Mouse (Mus musculus) stomach, embryonic 16.5 days (tissue): Measurements from ENCODE around the gene Tacr1. TPM values are rescaled to one million over a fixed set of nuclear protein-coding genes. Genes with fewer than 3 reads are reported as not detected.
A peak's percentile ranks its signal among the peaks of the same experiment; 100 is the strongest.
"Not testable (repeated sequence)": the region's sequence is repeated elsewhere in the genome, so short reads cannot be mapped to it uniquely, and the experiment has no call there.

Experiments used
- ATAC-seq: fragments of 200-750 bp; cut with Nextera tagmentation; 2 replicates; pipeline ENCODE4 v1.8.0; 2017; ENCODE audit warnings: moderate number of reproducible peaks, moderate TSS enrichment; ENCODE audit not compliant: insufficient read depth, low FRiP score
- H3K27ac ChIP-seq: fragments of 300-500 bp; sonication (generic); 2 replicates; pipeline ENCODE4 v1.5.1; 2014; ENCODE audit warnings: low read length
- H3K27me3 ChIP-seq: fragments of 300-500 bp; sonication (generic); 2 replicates; pipeline ENCODE4 v1.6.1; 2014; ENCODE audit warnings: low read length, control low read depth, mixed read lengths; ENCODE audit not compliant: control insufficient read depth, insufficient read depth
- H3K36me3 ChIP-seq: fragments of 300-500 bp; sonication (generic); 2 replicates; pipeline ENCODE4 v1.6.1; 2014; ENCODE audit warnings: low read length; ENCODE audit not compliant: control insufficient read depth, insufficient read depth
- H3K4me1 ChIP-seq: fragments of 300-500 bp; sonication (generic); 2 replicates; pipeline ENCODE4 v1.6.1; 2014; ENCODE audit warnings: low read length, control low read depth, mixed read lengths; ENCODE audit not compliant: control insufficient read depth, insufficient read depth
- H3K4me2 ChIP-seq: fragments of 300-500 bp; sonication (generic); 2 replicates; pipeline ENCODE4 v1.6.1; 2014; ENCODE audit warnings: low read depth, low read length, mixed read lengths
- H3K4me3 ChIP-seq: fragments of 300-500 bp; sonication (generic); replicated peaks from 2 replicates; pipeline ENCODE4 v1.5.1; 2014; ENCODE audit warnings: mild to moderate bottlenecking, low read length
- H3K9ac ChIP-seq: fragments of 300-500 bp; sonication (generic); 2 replicates; pipeline ENCODE4 v1.6.1; 2014; ENCODE audit warnings: low read length
- H3K9me3 ChIP-seq: fragments of 300-500 bp; sonication (generic); replicated peaks from 2 replicates; pipeline ENCODE4 v1.6.1; 2016; ENCODE audit warnings: low read length, control low read depth; ENCODE audit not compliant: control insufficient read depth
- WGBS: fragments of 180-500 bp; shearing (Covaris S2); extraction: QIAGEN DNeasy Blood & Tissue Kit; methylation state at CpG from one replicate; pipeline ENCODE4 v1.1.7; 2014; 5-methylcytosine and 5-hydroxymethylcytosine counted together
- polyA plus RNA-seq: library from polyadenylated mRNA; unstranded; fragments of >200 nt; fragmentation: Nextera tagmentation; extraction: Ambion mirVana; gene quantifications from 2 replicates; pipeline ENCODE4 v1.2.1, GENCODE M21; 2015

Tacr1 gene
- polyA plus RNA-seq, 1 experiment from 2014 or later = 2.3 TPM

DNA sequence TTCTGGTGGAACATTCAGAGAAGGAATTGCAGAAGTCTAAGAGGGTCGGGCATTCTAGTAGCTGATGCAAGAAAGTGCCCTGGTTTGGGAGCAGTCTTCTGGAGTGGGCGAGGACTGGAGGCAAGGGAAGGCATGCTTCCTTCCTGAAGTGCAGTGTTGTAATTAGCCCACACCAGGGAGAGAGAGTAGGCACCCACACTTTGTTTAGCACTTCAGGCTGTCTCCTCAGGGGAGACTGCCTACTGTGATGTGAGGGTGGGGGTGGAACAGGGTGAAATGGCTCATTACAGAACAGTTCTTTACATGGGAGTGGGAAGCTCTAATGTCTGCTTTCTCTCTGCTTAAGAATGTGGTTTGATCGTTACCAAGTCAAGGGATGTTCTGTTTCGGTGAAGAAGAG is 35.0 kb downstream of the Tacr1 start:
- Histone ChIP-seq H3K4me2 (no peak overlapping the region), H3K27ac (no peak overlapping the region), H3K4me3 (no peak overlapping the region), H3K4me1 (no peaks in the 10 kb centered on the region), H3K36me3 (no peaks in the 10 kb centered on the region), H3K27me3 (no peaks in the 10 kb centered on the region), H3K9ac (no peak overlapping the region), H3K9me3 (no peaks in the 10 kb centered on the region)
- ATAC-seq = no peak
- 65% methylated on average over 4 of the region's 4 CpGs for WGBS

GRCm38 (mm10) chr6:82452206-82453095 is 50.3 kb downstream of the Tacr1 start:
- WGBS = 74% methylated on average over 8 of the region's 8 CpGs
- H3K27ac ChIP-seq, H3K9me3 ChIP-seq, H3K4me1 ChIP-seq, H3K4me2 ChIP-seq, H3K27me3 ChIP-seq, ATAC-seq, H3K9ac ChIP-seq, H3K36me3 ChIP-seq, H3K4me3 ChIP-seq: not testable (repeated sequence)

DNA sequence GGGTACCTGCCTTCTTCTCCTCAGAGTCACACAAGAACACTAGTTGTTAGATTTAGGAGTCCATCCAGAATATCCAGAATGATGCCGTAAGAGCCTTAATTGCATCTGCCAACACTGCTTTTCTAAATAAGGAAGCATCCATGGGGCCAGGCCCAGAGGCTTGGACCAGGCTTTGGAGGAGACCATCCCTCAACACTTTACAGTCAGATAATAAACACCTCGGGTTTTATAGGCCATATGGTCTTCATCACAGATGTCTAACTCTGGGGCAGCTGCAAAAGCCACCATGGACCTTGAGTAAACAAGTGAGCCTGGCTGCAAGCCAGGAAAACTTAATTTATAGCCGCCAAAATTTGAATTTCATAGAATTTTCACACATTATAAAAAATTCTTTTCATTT is 53.1 kb downstream of the Tacr1 start:
- no peaks in the 10 kb centered on the region for H3K36me3 ChIP-seq
- no peak overlapping the region for H3K4me2 ChIP-seq
- no peaks in the 10 kb centered on the region for H3K27me3 ChIP-seq
- no peaks in the 10 kb centered on the region for H3K9me3 ChIP-seq
- peak; percentile 80; the same call in 1 of the 2 replicates for ATAC-seq
- no peak overlapping the region for H3K4me3 ChIP-seq
- WGBS = 39% methylated on average over 3 of the region's 3 CpGs
- H3K27ac ChIP-seq = peak overlapping the region; percentile 60; the same call in 1 of the 2 replicates
- 0 out of 2 replicates have a peak, but pooled peaks cover 3% of the 10 kb centered on the region for H3K4me1 ChIP-seq
- no peak overlapping the region for H3K9ac ChIP-seq

- ATAC-seq = no peak
Observed at GRCm38 (mm10) chr6:82457163-82457763, 55.1 kb downstream of the Tacr1 start.

GRCm38 (mm10) chr6:82458762-82459389 is 56.7 kb downstream of the Tacr1 start:
- H3K27me3 ChIP-seq = no peaks in the 10 kb centered on the region
- WGBS = 68% methylated on average over 15 of the region's 15 CpGs
- no peaks in the 10 kb centered on the region for H3K36me3 ChIP-seq
- H3K9me3 ChIP-seq = no peaks in the 10 kb centered on the region
- H3K4me1 ChIP-seq = 0 out of 2 replicates have a peak, but pooled peaks cover 3% of the 10 kb centered on the region
- H3K4me2 ChIP-seq = no peak overlapping the region
- no peak for ATAC-seq
- H3K9ac ChIP-seq = no peak overlapping the region
- H3K4me3 ChIP-seq = no peak overlapping the region
- no peak overlapping the region for H3K27ac ChIP-seq

More at GRCm38 (mm10) chr6:82457163-82457763, 55.1 kb downstream of the Tacr1 start:
- 85% methylated on average over 7 of the region's 7 CpGs for WGBS
- no peak overlapping the region for H3K9ac ChIP-seq
- no peak overlapping the region for H3K4me3 ChIP-seq
- H3K4me1 ChIP-seq = 0 out of 2 replicates have a peak, but pooled peaks cover 3% of the 10 kb centered on the region
- no peak overlapping the region for H3K27ac ChIP-seq
- no peaks in the 10 kb centered on the region for H3K27me3 ChIP-seq
- no peaks in the 10 kb centered on the region for H3K36me3 ChIP-seq
- H3K9me3 ChIP-seq = no peaks in the 10 kb centered on the region
- H3K4me2 ChIP-seq = no peak overlapping the region

GRCm38 (mm10) chr6:82463171-82463570 is 61.0 kb downstream of the Tacr1 start:
- Histone ChIP-seq H3K4me1 (no peaks in the 10 kb centered on the region), H3K36me3 (no peaks in the 10 kb centered on the region), H3K4me2 (no peak overlapping the region), H3K27me3 (no peaks in the 10 kb centered on the region), H3K4me3 (no peak overlapping the region), H3K9me3 (no peaks in the 10 kb centered on the region), H3K27ac (no peak overlapping the region), H3K9ac (no peak overlapping the region)
- 38% methylated on average over 4 of the region's 4 CpGs for WGBS
- no peak for ATAC-seq

DNA sequence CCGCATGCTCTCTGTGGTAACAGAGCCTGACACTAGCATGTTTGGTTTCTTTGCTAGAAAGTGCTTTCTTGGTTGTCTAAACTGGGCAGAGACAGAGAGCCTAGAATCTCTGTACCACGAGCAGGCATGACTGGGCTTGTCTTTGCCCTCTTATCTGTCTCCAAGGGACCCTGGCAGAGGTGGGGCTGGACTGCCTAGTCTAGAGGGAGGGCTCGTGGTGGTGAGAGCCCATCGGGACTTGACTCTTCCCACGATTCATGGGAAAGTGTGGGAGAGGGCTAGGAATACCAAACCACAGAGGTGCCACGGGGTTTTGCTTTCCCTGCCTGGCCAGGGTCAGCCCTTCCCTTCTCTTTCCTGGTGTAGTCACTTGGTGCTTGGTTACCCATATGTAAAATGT is 72.3 kb downstream of the Tacr1 start:
- no peak overlapping the region for H3K27ac ChIP-seq
- H3K4me1 ChIP-seq = no peaks in the 10 kb centered on the region
- no peak overlapping the region for H3K9ac ChIP-seq
- no peak overlapping the region for H3K4me2 ChIP-seq
- no peak overlapping the region for H3K4me3 ChIP-seq
- H3K9me3 ChIP-seq = no peaks in the 10 kb centered on the region
- no peaks in the 10 kb centered on the region for H3K36me3 ChIP-seq
- H3K27me3 ChIP-seq = no peaks in the 10 kb centered on the region
- 57% methylated on average over 6 of the region's 6 CpGs for WGBS
- ATAC-seq = no peak

- H3K4me3 ChIP-seq = no peak overlapping the region
- H3K9me3 ChIP-seq = no peaks in the 10 kb centered on the region
- no peak for ATAC-seq
- no peak overlapping the region for H3K27ac ChIP-seq
- no peaks in the 10 kb centered on the region for H3K27me3 ChIP-seq
- H3K4me2 ChIP-seq = no peak overlapping the region
- no peak overlapping the region for H3K9ac ChIP-seq
- H3K36me3 ChIP-seq = no peaks in the 10 kb centered on the region
- H3K4me1 ChIP-seq = no peaks in the 10 kb centered on the region
- WGBS = 77% methylated on average over 1 of the region's 1 CpGs
Observed at GRCm38 (mm10) chr6:82483842-82484241, 81.7 kb downstream of the Tacr1 start.

GRCm38 (mm10) chr6:82494481-82494880 is 92.3 kb downstream of the Tacr1 start:
- Histone ChIP-seq H3K4me1 (no peaks in the 10 kb centered on the region), H3K27ac (no peak overlapping the region), H3K9me3 (no peaks in the 10 kb centered on the region), H3K4me2 (no peak overlapping the region), H3K36me3 (no peaks in the 10 kb centered on the region), H3K4me3 (no peak overlapping the region), H3K9ac (no peak overlapping the region), H3K27me3 (no peaks in the 10 kb centered on the region)
- WGBS = 47% methylated on average over 6 of the region's 6 CpGs
- ATAC-seq = no peak
